Mouse (Mus musculus) limb, embryonic 14.5 days (tissue): ENCODE results near the gene Paxbp1. TPM values are rescaled to one million over a fixed set of nuclear protein-coding genes. Genes with fewer than 3 reads are reported as not detected.

ENCODE experiments used
- ATAC-seq: fragments of 200-750 bp; cut with Nextera tagmentation; 2 replicates; pipeline ENCODE4 v1.8.0; 2017; ENCODE audit warnings: low read depth, moderate number of reproducible peaks, moderate TSS enrichment; ENCODE audit not compliant: low FRiP score
- DNase-seq: peaks from one replicate; pipeline ENCODE4 v3.0.0-alpha.2; 2015; ENCODE audit warnings: low spot score
- H3K27ac ChIP-seq: fragments of 300-500 bp; sonication (generic); replicated peaks from 2 replicates; pipeline ENCODE4 v1.5.1; 2014; ENCODE audit warnings: low read depth, mild to moderate bottlenecking, low read length, moderate library complexity, mixed read lengths
- H3K27me3 ChIP-seq: fragments of 300-500 bp; sonication (generic); 2 replicates; pipeline ENCODE4 v1.6.1; 2014; ENCODE audit warnings: low read length, mixed read lengths; ENCODE audit not compliant: control insufficient read depth, insufficient read depth
- H3K36me3 ChIP-seq: fragments of 300-500 bp; sonication (generic); 2 replicates; pipeline ENCODE4 v1.6.1; 2014; ENCODE audit warnings: mild to moderate bottlenecking, low read length, moderate library complexity, mixed read lengths; ENCODE audit not compliant: control insufficient read depth, insufficient read depth
- H3K4me1 ChIP-seq: fragments of 300-500 bp; sonication (generic); 2 replicates; pipeline ENCODE4 v1.6.1; 2014; ENCODE audit warnings: antibody characterized with exemption, low read length, mixed read lengths; ENCODE audit not compliant: control insufficient read depth, insufficient read depth
- H3K4me2 ChIP-seq: fragments of 300-500 bp; sonication (generic); replicated peaks from 2 replicates; pipeline ENCODE4 v1.6.1; 2014; ENCODE audit warnings: low read depth, mild to moderate bottlenecking, low read length, moderate library complexity; ENCODE audit not compliant: severe bottlenecking
- H3K4me3 ChIP-seq: fragments of 300-500 bp; sonication (generic); replicated peaks from 2 replicates; pipeline ENCODE4 v1.5.1; 2014; ENCODE audit warnings: low read length
- H3K9ac ChIP-seq: fragments of 300-500 bp; sonication (generic); 2 replicates; pipeline ENCODE4 v1.6.1; 2014; ENCODE audit warnings: mild to moderate bottlenecking, low read depth, low read length, moderate library complexity; ENCODE audit not compliant: severe bottlenecking
- H3K9me3 ChIP-seq: fragments of 300-500 bp; sonication (generic); 2 replicates; pipeline ENCODE4 v1.6.1; 2016; ENCODE audit warnings: low read length; ENCODE audit not compliant: control insufficient read depth
- POLR2A ChIP-seq: fragments of 200-500 bp; IDR thresholded peaks from 2 replicates; pipeline ENCODE4 v1.8.0; 2012; ENCODE audit warnings: inconsistent platforms, mild to moderate bottlenecking, moderate library complexity, borderline replicate concordance; ENCODE audit not compliant: insufficient read depth, insufficient read length; ENCODE audit errors: extremely low read depth
- WGBS: fragments of 180-500 bp; shearing (Covaris S2); extraction: QIAGEN DNeasy Blood & Tissue Kit; methylation state at CpG from one replicate; pipeline ENCODE4 v1.1.7; 2014; 5-methylcytosine and 5-hydroxymethylcytosine counted together
- polyA plus RNA-seq, 2 experiments: library from polyadenylated mRNA; depleted of rRNA in 1 of 2; stranded (reverse) in 1 of 2; unstranded in 1 of 2; fragments of >200 nt; fragmentation: Nextera tagmentation in 1 of 2; extraction: Ambion mirVana in 1 of 2; gene quantifications; 2 replicates each; pipeline versions ENCODE4 v1.2.1 to v1.2.3; 2012 to 2014

The Paxbp1 gene
- polyA plus RNA-seq (2012; rRNA removed) (117 and 132 TPM in 2 replicates), polyA plus RNA-seq (2014; fragmentation: Nextera tagmentation; extraction: Ambion mirVana) (56.2 and 69.4 TPM in 2 replicates)

GRCm38 (mm10) chr16:91044270-91045182 lies at the start of gene Paxbp1:
Gene Paxbp1, minus strand, starts transcription at chr16:91044543.
- DNase-seq: peak; percentile 99
- Histone ChIP-seq H3K9ac (peak within 1 kb of the TSS; percentile 93), H3K4me1 (peaks cover 6% of the 10 kb centered on the region; the same call in 1 of the 2 replicates), H3K4me3 (peak within 1 kb of the TSS; percentile 85), H3K9me3 (no peaks in the 10 kb centered on the region), H3K27me3 (no peaks in the 10 kb centered on the region), H3K27ac (peak within 1 kb of the TSS; percentile 95), H3K36me3 (peaks cover 18% of the 10 kb centered on the region), H3K4me2 (peak within 1 kb of the TSS; percentile 62)
- WGBS: 2% methylated on average over 55 of the region's 70 CpGs
- peak; percentile 95 for ATAC-seq
- peak; percentile 85 for TF ChIP-seq POLR2A

- 62% methylated on average over 4 of the region's 4 CpGs for WGBS
- Histone ChIP-seq H3K27me3 (no peaks in the 10 kb centered on the region), H3K36me3 (no peaks in the 10 kb centered on the region), H3K27ac (no peak overlapping the region), H3K9me3 (no peaks in the 10 kb centered on the region), H3K4me1 (no peaks in the 10 kb centered on the region), H3K4me2 (no peak overlapping the region), H3K9ac (no peak overlapping the region), H3K4me3 (no peak overlapping the region)
- TF ChIP-seq POLR2A: no peak
- DNase-seq: no peak
- ATAC-seq: no peak
These were observed 42.4 kb upstream of the Paxbp1 start for GRCm38 (mm10) chr16:91086642-91087306.

- Histone ChIP-seq H3K4me2 (no peak overlapping the region), H3K27ac (no peak overlapping the region), H3K9ac (no peak overlapping the region), H3K27me3 (no peaks in the 10 kb centered on the region), H3K4me3 (no peak overlapping the region), H3K36me3 (no peaks in the 10 kb centered on the region), H3K4me1 (no peaks in the 10 kb centered on the region), H3K9me3 (no peaks in the 10 kb centered on the region)
- no peak for TF ChIP-seq POLR2A
- DNase-seq (no peak), ATAC-seq (no peak)
- WGBS: 55% methylated on average over 17 of the region's 17 CpGs
These were observed 41.0 kb upstream of the Paxbp1 start for GRCm38 (mm10) chr16:91085239-91085825.

GRCm38 (mm10) chr16:91084307-91085238 lies 40.2 kb upstream of the Paxbp1 start:
- Histone ChIP-seq H3K27ac (no peak overlapping the region), H3K9ac (no peak overlapping the region), H3K4me1 (no peaks in the 10 kb centered on the region), H3K4me2 (no peak overlapping the region), H3K9me3 (no peaks in the 10 kb centered on the region), H3K4me3 (no peak overlapping the region), H3K27me3 (no peaks in the 10 kb centered on the region), H3K36me3 (no peaks in the 10 kb centered on the region)
- TF ChIP-seq POLR2A: no peak
- DNase-seq (no peak), ATAC-seq (no peak)
- WGBS: 74% methylated on average over 21 of the region's 21 CpGs
